In genomic region chr11:117881787-117882186, GRCm38 (mm10) we compare ENCODE assay signal across 10 mouse cellular contexts. TPM values are rescaled to one million over a fixed set of nuclear protein-coding genes. Genes with fewer than 3 reads are reported as not detected.
DNase-seq lines count a peak whose midpoint lies in the region; ATAC-seq lines count a peak whose summit lies in the region.
"Had no signal": no experiment of that assay in that cellular context is flagged by ENCODE, and none has a peak within 500 bp of the region (broad histone marks: within the 10 kb centered on the region; RNA-seq: fewer than 3 reads in every experiment).

No protein-coding gene starts in this region.

- no peaks in the 10 kb centered on the region for H3K27me3 ChIP-seq in heart, embryonic 14.5 days (ENCODE audit: control insufficient read depth, insufficient read depth, low read length)
- H3K27me3 ChIP-seq in limb, embryonic 13.5 days: no peaks in the 10 kb centered on the region
- H3K27me3 ChIP-seq: neural tube, embryonic 12.5 days had no signal

- DNase-seq in adrenal gland, postnatal 10 days: peak; percentile 60
- no peak for DNase-seq in adrenal gland, adult 8-10 months
- peak; percentile 81 for DNase-seq in 416B (ENCODE audit: low read depth)
- no peak for DNase-seq in spleen, adult 18-20 months
- no peak for DNase-seq in yolk sac, embryonic 10.5 days (ENCODE audit: low spot score)

- peak overlapping the region; percentile 4; the same call in 1 of the 2 replicates for H3K9ac ChIP-seq in heart, embryonic 14.5 days (ENCODE audit: low read length)
- H3K9ac ChIP-seq in limb, embryonic 13.5 days: 0 out of 2 replicates have a peak overlapping the region, but pooled peaks have one; percentile 19
- H3K9ac ChIP-seq: embryonic facial prominence, embryonic 12.5 days; neural tube, embryonic 12.5 days had no signal

- ATAC-seq in heart, embryonic 14.5 days (ENCODE audit: insufficient number of reproducible peaks, insufficient read depth, low FRiP score, low read depth): no peak
- ATAC-seq in limb, embryonic 13.5 days (ENCODE audit: low FRiP score, low read depth): no peak
- no peak for ATAC-seq in monocyte, adult 5-6 weeks (replicated peaks; ENCODE audit: insufficient number of reproducible peaks, low FRiP score, low TSS enrichment, poor library complexity, severe bottlenecking)

- H3K9me3 ChIP-seq in heart, embryonic 14.5 days (ENCODE audit: control insufficient read depth, low read length): no peaks in the 10 kb centered on the region
- H3K9me3 ChIP-seq in limb, embryonic 13.5 days: no peaks in the 10 kb centered on the region
- H3K9me3 ChIP-seq: embryonic facial prominence, embryonic 12.5 days; neural tube, embryonic 12.5 days had no signal

- peak overlapping the region in 1 of 2 experiments; percentile 41; a peak in 1 of 4 replicates for H3K27ac ChIP-seq in heart, embryonic 14.5 days (replicated peaks in 1 of 2; ENCODE audit: control insufficient read depth in 1 of 2, insufficient read depth in 1 of 2, low read depth in 2 of 2, low read length in 2 of 2)
- H3K27ac ChIP-seq in limb, embryonic 13.5 days: no peak overlapping the region
- H3K27ac ChIP-seq: embryonic facial prominence, embryonic 12.5 days; neural tube, embryonic 12.5 days had no signal

- H3K36me3 ChIP-seq in heart, embryonic 14.5 days (ENCODE audit: control insufficient read depth, insufficient read depth, low read length): no peaks in the 10 kb centered on the region
- H3K36me3 ChIP-seq in limb, embryonic 13.5 days: no peaks in the 10 kb centered on the region
- H3K36me3 ChIP-seq: embryonic facial prominence, embryonic 12.5 days; neural tube, embryonic 12.5 days had no signal

- 13% methylated on average over 8 of the region's 8 CpGs for WGBS in heart, embryonic 14.5 days
- 14% methylated on average over 8 of the region's 8 CpGs for WGBS in limb, embryonic 13.5 days

- H3K4me3 ChIP-seq in heart, embryonic 14.5 days (ENCODE audit: control insufficient read depth in 1 of 2, insufficient read depth in 1 of 2, low read depth in 1 of 2, low read length in 2 of 2): no peak overlapping the region
- H3K4me3 ChIP-seq in limb, embryonic 13.5 days: no peak overlapping the region
- H3K4me3 ChIP-seq: embryonic facial prominence, embryonic 12.5 days; neural tube, embryonic 12.5 days had no signal

- peaks cover 24 to 32% of the 10 kb centered on the region in 2 experiments for H3K4me1 ChIP-seq in heart, embryonic 14.5 days (ENCODE audit: control insufficient read depth in 2 of 2, insufficient read depth in 2 of 2, low read length in 2 of 2)
- peaks cover 49% of the 10 kb centered on the region for H3K4me1 ChIP-seq in limb, embryonic 13.5 days

- no peak overlapping the region for H3K4me2 ChIP-seq in heart, embryonic 14.5 days (ENCODE audit: low read length)
- H3K4me2 ChIP-seq in limb, embryonic 13.5 days (replicated peaks): no peak overlapping the region
- H3K4me2 ChIP-seq: embryonic facial prominence, embryonic 12.5 days; neural tube, embryonic 12.5 days had no signal

RNA-seq across cellular contexts. Expression of gene Tha1, which starts 8.5 kb away (rescaled TPM):
- 10 to 100 TPM in 1 of 2 experiments, 1 to 10 TPM in 1; 9.5 to 17.3 TPM for total RNA-seq in adrenal gland, postnatal 10 days (2021)
- 10 to 100 TPM; 16.4 to 16.7 (median 16.5) TPM for total RNA-seq in adrenal gland, adult 8-10 months (2022)
- 4.9 and 5.6 TPM in 2 replicates for polyA plus RNA-seq in heart, embryonic 14.5 days (2014; fragmentation: Nextera tagmentation; extraction: Ambion mirVana)
- 3.4 and 3.6 TPM in 2 replicates for polyA plus RNA-seq in limb, embryonic 13.5 days (2015; fragmentation: Nextera tagmentation; extraction: Ambion mirVana)
- total RNA-seq in monocyte, adult 5-6 weeks (2017): 1.6 to 6.4 TPM (median 1.9 TPM) in 3 replicates

RNA-seq across cellular contexts. Expression of gene Tmem235, which starts 21.2 kb away (rescaled TPM):
- not detected for total RNA-seq in adrenal gland, postnatal 10 days (2021)
- not detected for total RNA-seq in adrenal gland, adult 8-10 months (2022)
- not detected in 2 replicates for polyA plus RNA-seq in heart, embryonic 14.5 days (2014; fragmentation: Nextera tagmentation; extraction: Ambion mirVana)
- not detected in 2 replicates for polyA plus RNA-seq in limb, embryonic 13.5 days (2015; fragmentation: Nextera tagmentation; extraction: Ambion mirVana)
- total RNA-seq in monocyte, adult 5-6 weeks (2017): not detected in 3 replicates
- polyA plus RNA-seq: embryonic facial prominence, embryonic 12.5 days; neural tube, embryonic 12.5 days had no signal

RNA-seq across cellular contexts. Expression of gene Birc5, which starts 32.7 kb away (rescaled TPM):
- total RNA-seq in adrenal gland, postnatal 10 days (2021): 10 to 100 TPM; 23.3 to 28.0 TPM
- total RNA-seq in adrenal gland, adult 8-10 months (2022): 1 to 10 TPM; 1.2 to 2.5 (median 1.7) TPM
- 227 and 240 TPM in 2 replicates for polyA plus RNA-seq in heart, embryonic 14.5 days (2014; fragmentation: Nextera tagmentation; extraction: Ambion mirVana)
- 307 and 322 TPM in 2 replicates for polyA plus RNA-seq in limb, embryonic 13.5 days (2015; fragmentation: Nextera tagmentation; extraction: Ambion mirVana)
- total RNA-seq in monocyte, adult 5-6 weeks (2017): 2.5 to 3.4 TPM (median 2.7 TPM) in 3 replicates

RNA-seq across cellular contexts. Expression of gene Tk1, which starts 55.9 kb away (rescaled TPM):
- 10 to 100 TPM; 39.7 to 47.3 TPM for total RNA-seq in adrenal gland, postnatal 10 days (2021)
- total RNA-seq in adrenal gland, adult 8-10 months (2022): 1 to 10 TPM; 2.4 to 5.0 (median 4.3) TPM
- polyA plus RNA-seq in heart, embryonic 14.5 days (2014; fragmentation: Nextera tagmentation; extraction: Ambion mirVana): 98.0 and 100 TPM in 2 replicates
- polyA plus RNA-seq in limb, embryonic 13.5 days (2015; fragmentation: Nextera tagmentation; extraction: Ambion mirVana): 133 and 137 TPM in 2 replicates
- total RNA-seq in monocyte, adult 5-6 weeks (2017): 2.4 to 5.5 TPM (median 3.0 TPM) in 3 replicates

RNA-seq across cellular contexts. Expression of gene Afmid, which starts 56.1 kb away (rescaled TPM):
- 10 to 100 TPM; 14.1 to 17.7 TPM for total RNA-seq in adrenal gland, postnatal 10 days (2021)
- 10 to 100 TPM in 2 of 4 experiments, 1 to 10 TPM in 2; 5.1 to 17.0 (median 10.2) TPM for total RNA-seq in adrenal gland, adult 8-10 months (2022)
- 18.7 and 20.8 TPM in 2 replicates for polyA plus RNA-seq in heart, embryonic 14.5 days (2014; fragmentation: Nextera tagmentation; extraction: Ambion mirVana)
- polyA plus RNA-seq in limb, embryonic 13.5 days (2015; fragmentation: Nextera tagmentation; extraction: Ambion mirVana): 5.6 and 6.2 TPM in 2 replicates
- 6.3 to 21.1 TPM (median 12.4 TPM) in 3 replicates for total RNA-seq in monocyte, adult 5-6 weeks (2017)

Comparison
In these comparisons a context has a peak if more than half of its experiments do, and no peak if none do; other contexts are left out.
1. DNase-seq: peak in adrenal gland, postnatal 10 days (single experiment) and 416B (single experiment); none in adrenal gland, adult 8-10 months (single experiment), spleen, adult 18-20 months (0 of 2) and yolk sac, embryonic 10.5 days (single experiment).